Mouse (Mus musculus) C2C12 (cell line): ENCODE results near the gene 4930402F06Rik.

Experiments
- CTCF ChIP-seq: IDR thresholded peaks from one replicate; pipeline ENCODE4 v1.5.1; 2011; ENCODE audit not compliant: control insufficient read depth, insufficient read depth, insufficient read length
- FOSL1 ChIP-seq: IDR thresholded peaks from one replicate; pipeline ENCODE4 v1.8.0; 2011; ENCODE audit warnings: mild to moderate bottlenecking, low read length; ENCODE audit not compliant: poor library complexity, insufficient read depth, severe bottlenecking
- USF1 ChIP-seq: IDR thresholded peaks from one replicate; pipeline ENCODE4 v1.6.1; 2011; ENCODE audit warnings: low read depth, mild to moderate bottlenecking, control low read depth, moderate library complexity

- TF ChIP-seq CTCF (no peak), USF1 (no peak), FOSL1 (no peak)
Measured at GRCm38 (mm10) chr2:35442079-35442478, 45.1 kb upstream of the 4930402F06Rik start.
